Mouse (Mus musculus) gastrocnemius, postnatal 4 days (tissue): ENCODE data around the gene D930048N14Rik. TPM values are rescaled to one million over a fixed set of nuclear protein-coding genes. Genes with fewer than 3 reads are reported as not detected.
"Not testable (repeated sequence)": the region's sequence is repeated elsewhere in the genome, so short reads cannot be mapped to it uniquely, and the experiment has no call there.

Source experiments
- DNase-seq, 2 experiments: peaks; one replicate each; pipeline ENCODE4 v3.0.0; 2021 to 2022; ENCODE audit warnings: low spot score in 2 of 2, mixed read lengths in 2 of 2
- long read RNA-seq, 2 experiments: library from polyadenylated mRNA; stranded (forward); transcript quantifications; one replicate each; pipeline ENCODE4 v2.0.0; 2021
- total RNA-seq, 2 experiments: library from RNA; stranded (reverse); gene quantifications; 2 replicates each; pipeline ENCODE4 v1.2.3; 2021

Gene D930048N14Rik
- 1 to 10 TPM; 1.1 to 1.6 TPM for total RNA-seq
- long read RNA-seq, experiment 1, partial matches to known transcripts: 2 of 3 reads
- long read RNA-seq, experiment 1, other reads (novel, unspliced or antisense): 0 of 3 reads
- long read RNA-seq, experiment 2, partial matches to known transcripts: 0 of 4 reads
- long read RNA-seq, experiment 2, other reads (novel, unspliced or antisense): 3 of 4 reads

- peak; percentile 62 to 71 for DNase-seq
Observed at GRCm38 (mm10) chr11:51650691-51651515, at the start of gene D930048N14Rik, which contains the start of gene N4bp3. Gene D930048N14Rik, plus strand, starts transcription at chr11:51650954. Gene N4bp3, minus strand, starts transcription at chr11:51650842.

- no peak for DNase-seq
Observed at GRCm38 (mm10) chr11:51602253-51602652, 48.5 kb upstream of the D930048N14Rik start.

GRCm38 (mm10) chr11:51605602-51606446 lies 44.9 kb upstream of the D930048N14Rik start:
- DNase-seq: peak; percentile 76 to 91

GRCm38 (mm10) chr11:51606447-51607095 lies 44.2 kb upstream of the D930048N14Rik start, which contains the start of gene Hnrnpab:
Gene Hnrnpab, minus strand, starts transcription at chr11:51606847.
- DNase-seq: peak; percentile 91 to 95

GRCm38 (mm10) chr11:51607096-51607738 lies 43.5 kb upstream of the D930048N14Rik start:
- DNase-seq: no peak

GRCm38 (mm10) chr11:51609266-51609909 lies 41.4 kb upstream of the D930048N14Rik start:
- DNase-seq: no peak

- DNase-seq: not testable (repeated sequence)
Observed at GRCm38 (mm10) chr11:51609940-51610339, 40.8 kb upstream of the D930048N14Rik start.

GRCm38 (mm10) chr11:51614256-51614655 lies 36.5 kb upstream of the D930048N14Rik start:
- DNase-seq: no peak

GRCm38 (mm10) chr11:51615129-51615528 lies 35.6 kb upstream of the D930048N14Rik start:
- no peak for DNase-seq

GRCm38 (mm10) chr11:51615601-51616000 lies 35.2 kb upstream of the D930048N14Rik start:
- DNase-seq: peak; percentile 35 to 64

GRCm38 (mm10) chr11:51616113-51616512 lies 34.6 kb upstream of the D930048N14Rik start:
- not testable (repeated sequence) for DNase-seq

- peak; percentile 40 to 64 for DNase-seq
Observed at GRCm38 (mm10) chr11:51617693-51618092, 33.1 kb upstream of the D930048N14Rik start.

GRCm38 (mm10) chr11:51618894-51619408 lies 31.8 kb upstream of the D930048N14Rik start:
- no peak for DNase-seq

GRCm38 (mm10) chr11:51619409-51620060 lies 31.2 kb upstream of the D930048N14Rik start, which contains the start of gene Nhp2:
Gene Nhp2, plus strand, starts transcription at chr11:51619735.
- peak; percentile 86 to 92 for DNase-seq

GRCm38 (mm10) chr11:51620084-51620483 lies 30.7 kb upstream of the D930048N14Rik start:
- no peak for DNase-seq

- no peak for DNase-seq
Observed at GRCm38 (mm10) chr11:51621776-51622175, 29.0 kb upstream of the D930048N14Rik start.

- DNase-seq: no peak
Observed at GRCm38 (mm10) chr11:51622971-51623491, 27.7 kb upstream of the D930048N14Rik start.

- DNase-seq: no peak
Observed at GRCm38 (mm10) chr11:51625187-51625820, 25.4 kb upstream of the D930048N14Rik start.
